Mouse (Mus musculus) thymus, adult 2 months (tissue): Measurements from ENCODE around the gene Actl7b.

ENCODE experiments used
- CTCF ChIP-seq: fragments of 200-500 bp; IDR thresholded peaks from 2 replicates; pipeline ENCODE4 v1.5.1; 2012; ENCODE audit warnings: mild to moderate bottlenecking, control low read depth, low read length, moderate library complexity, borderline replicate concordance; ENCODE audit not compliant: control insufficient read depth, poor library complexity, insufficient read depth; ENCODE audit errors: extremely low read depth
- POLR2A ChIP-seq: fragments of 200-500 bp; IDR thresholded peaks from 2 replicates; pipeline ENCODE4 v1.6.1; 2012; ENCODE audit warnings: mild to moderate bottlenecking, low read length, control low read depth, moderate library complexity; ENCODE audit not compliant: control insufficient read depth, poor library complexity, insufficient read depth; ENCODE audit errors: extremely low read depth

GRCm38 (mm10) chr4:56723237-56723636 is 18.0 kb downstream of the Actl7b start:
- TF ChIP-seq CTCF, result no peak
- no peak for TF ChIP-seq POLR2A
